Mouse (Mus musculus) ES-E14 (cell line): ENCODE measurements at regions not wholly inside any gene's neighbourhood (a gene's known extent, or its start where the extent isn't known, plus 50 kb on each side); places are given as distances from the start of the nearest gene placed in this dataset.

ENCODE experiments used
- DNase-seq: peaks from one replicate; pipeline ENCODE4 v3.0.0-alpha.2; 2013; ENCODE audit warnings: low read depth, low spot score
- H3K27ac ChIP-seq: 2 replicates; pipeline ENCODE4 v1.5.1; 2012; ENCODE audit warnings: low read depth, mild to moderate bottlenecking, low read length, moderate library complexity, mixed read lengths; ENCODE audit not compliant: poor library complexity, insufficient read depth, severe bottlenecking
- H3K36me3 ChIP-seq: 2 replicates; pipeline ENCODE4 v1.6.1; 2012; ENCODE audit warnings: mild to moderate bottlenecking, low read length, moderate library complexity, mixed read lengths; ENCODE audit not compliant: control insufficient read depth, poor library complexity, insufficient read depth, severe bottlenecking
- H3K4me1 ChIP-seq, 2 experiments: fragments of 150-350 bp in 1 of 2; sonication (generic) in 1 of 2; 2 replicates each; pipeline ENCODE4 v1.6.1; 2012; ENCODE audit warnings: low read length in 2 of 2, mild to moderate bottlenecking in 1 of 2, mixed read lengths in 1 of 2; ENCODE audit not compliant: control insufficient read depth in 2 of 2, insufficient read depth in 2 of 2, poor library complexity in 1 of 2
- H3K4me3 ChIP-seq, 2 experiments: fragments of 150-350 bp in 1 of 2; sonication (generic) in 1 of 2; 2 replicates each; pipeline ENCODE4 v1.5.1; 2012; ENCODE audit warnings: low read length in 2 of 2, low read depth in 1 of 2, mild to moderate bottlenecking in 1 of 2, mixed read lengths in 1 of 2; ENCODE audit not compliant: insufficient read depth in 1 of 2, poor library complexity in 1 of 2, severe bottlenecking in 1 of 2
- H3K9ac ChIP-seq: 2 replicates; pipeline ENCODE4 v1.6.1; 2012; ENCODE audit warnings: low read depth, mild to moderate bottlenecking, low read length, mixed read lengths; ENCODE audit not compliant: poor library complexity, insufficient read depth, severe bottlenecking
- H3K9me3 ChIP-seq: fragments of 150-350 bp; sonication (generic); 2 replicates; pipeline ENCODE4 v1.6.1; 2012; ENCODE audit warnings: low read depth, mild to moderate bottlenecking, low read length; ENCODE audit not compliant: control insufficient read depth, insufficient read depth
- CHD2 ChIP-seq: IDR thresholded peaks from 2 replicates; pipeline ENCODE4 v1.6.1; 2014; ENCODE audit warnings: mild to moderate bottlenecking, low read depth, low read length, inconsistent platforms
- HCFC1 ChIP-seq: IDR thresholded peaks from 2 replicates; pipeline ENCODE4 v1.6.1; 2012; ENCODE audit warnings: low read length, inconsistent platforms, borderline replicate concordance; ENCODE audit not compliant: insufficient read depth
- MAFK ChIP-seq: IDR thresholded peaks from 2 replicates; pipeline ENCODE4 v1.6.1; 2014; ENCODE audit warnings: mild to moderate bottlenecking, low read depth, low read length, inconsistent platforms; ENCODE audit not compliant: insufficient read depth
- ZC3H11A ChIP-seq: IDR thresholded peaks from 2 replicates; pipeline ENCODE4 v1.6.1; 2012; ENCODE audit warnings: low read depth, mild to moderate bottlenecking, inconsistent platforms, low read length, borderline replicate concordance
- ZNF384 ChIP-seq: IDR thresholded peaks from 2 replicates; pipeline ENCODE4 v1.6.1; 2012; ENCODE audit warnings: low read depth, low read length, inconsistent platforms
- in situ Hi-C, 2 experiments: fragments of 600-800 bp; cut with MboI; formaldehyde crosslinking; loops; one replicate each; pipeline ENCODE4 v1.15.1; 2025; ENCODE audit warnings: low sequenced_read_pairs in 2 of 2, inconsistent platforms in 1 of 2; ENCODE audit not compliant: unreplicated experiment in 2 of 2

DNA sequence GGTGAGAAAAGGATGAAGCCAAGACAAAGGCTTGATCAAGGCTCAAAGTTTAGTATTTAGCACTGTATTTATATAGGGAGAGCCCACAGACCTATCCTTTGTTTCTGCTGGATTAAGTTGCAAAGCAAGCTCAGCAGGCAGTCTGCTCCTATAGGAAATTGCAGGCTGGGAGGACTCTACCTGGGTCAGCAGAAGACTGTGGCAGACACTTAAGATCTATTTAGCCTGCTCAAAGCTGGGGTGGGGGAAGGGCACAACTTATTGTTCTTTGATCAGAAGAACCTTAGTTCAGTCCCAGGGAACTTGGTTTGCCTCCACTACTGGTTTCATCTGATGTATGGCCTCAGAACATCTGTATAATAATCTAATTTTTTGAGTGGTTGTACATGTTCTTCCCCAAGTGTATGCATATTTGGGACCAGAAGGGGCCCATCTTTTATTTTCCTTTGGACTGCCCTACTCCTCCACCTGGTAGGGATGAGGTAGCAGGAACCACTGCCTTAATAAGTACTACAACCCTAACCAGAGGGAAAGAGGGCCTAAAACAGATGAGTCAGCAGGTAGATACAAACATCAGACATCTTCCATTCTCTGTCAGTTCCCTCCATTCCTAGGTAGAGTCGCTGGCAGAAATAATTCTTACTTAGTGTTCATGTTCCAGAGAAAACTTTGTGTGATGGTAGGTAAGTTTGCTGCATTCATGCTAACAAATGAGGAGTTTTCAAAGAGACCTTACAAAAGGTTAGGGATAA lies 159.1 kb downstream of the Akr1d1 start:
- H3K4me1 ChIP-seq, result peaks cover 7 to 10% of the 10 kb centered on the region in 2 experiments
- H3K4me3 ChIP-seq, result no peak overlapping the region
- H3K27ac ChIP-seq, result peak overlapping the region; percentile 70; the same call in 1 of the 2 replicates
- H3K36me3 ChIP-seq, result peaks cover 2% of the 10 kb centered on the region
- peak; percentile 87 for DNase-seq
- in situ Hi-C loops, result no loop called here
- no peak for TF ChIP-seq ZNF384
- peak; percentile 22; the same call in 1 of the 2 replicates for TF ChIP-seq CHD2
- peak; percentile 90 for TF ChIP-seq MAFK
- TF ChIP-seq ZC3H11A, result no peak
- no peak overlapping the region for H3K9ac ChIP-seq
- no peaks in the 10 kb centered on the region for H3K9me3 ChIP-seq

DNA sequence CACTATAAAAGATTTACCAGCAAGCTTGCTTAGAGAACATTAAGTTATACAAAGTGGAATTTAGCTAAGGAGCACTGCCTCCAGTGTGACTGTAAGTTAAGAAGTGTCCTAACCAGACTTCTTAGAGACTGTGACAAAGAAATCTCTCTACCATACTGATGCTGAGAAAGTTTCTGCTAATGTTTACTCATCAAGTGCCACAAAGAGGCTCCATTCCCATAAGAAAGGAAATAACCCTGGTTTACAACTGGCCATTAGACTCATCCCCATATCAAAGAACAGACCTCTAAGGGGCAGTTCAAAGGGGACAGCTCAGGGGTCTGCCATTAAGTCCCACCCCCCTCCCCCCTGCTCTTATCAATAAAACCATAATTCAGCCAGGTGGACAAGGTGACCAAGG lies 159.7 kb downstream of the Akr1d1 start:
- in situ Hi-C loops, result no loop called here
- H3K4me3 ChIP-seq, result no peak overlapping the region
- no peaks in the 10 kb centered on the region for H3K9me3 ChIP-seq
- H3K27ac ChIP-seq, result peak overlapping the region; percentile 70; the same call in 1 of the 2 replicates
- 0 out of 2 replicates have a peak, but pooled peaks have one; percentile 75 for TF ChIP-seq CHD2
- TF ChIP-seq HCFC1, result no peak
- peak; percentile 79 for DNase-seq
- H3K36me3 ChIP-seq, result peaks cover 2% of the 10 kb centered on the region
- H3K4me1 ChIP-seq, result peaks cover 7 to 10% of the 10 kb centered on the region in 2 experiments
- no peak overlapping the region for H3K9ac ChIP-seq

DNA sequence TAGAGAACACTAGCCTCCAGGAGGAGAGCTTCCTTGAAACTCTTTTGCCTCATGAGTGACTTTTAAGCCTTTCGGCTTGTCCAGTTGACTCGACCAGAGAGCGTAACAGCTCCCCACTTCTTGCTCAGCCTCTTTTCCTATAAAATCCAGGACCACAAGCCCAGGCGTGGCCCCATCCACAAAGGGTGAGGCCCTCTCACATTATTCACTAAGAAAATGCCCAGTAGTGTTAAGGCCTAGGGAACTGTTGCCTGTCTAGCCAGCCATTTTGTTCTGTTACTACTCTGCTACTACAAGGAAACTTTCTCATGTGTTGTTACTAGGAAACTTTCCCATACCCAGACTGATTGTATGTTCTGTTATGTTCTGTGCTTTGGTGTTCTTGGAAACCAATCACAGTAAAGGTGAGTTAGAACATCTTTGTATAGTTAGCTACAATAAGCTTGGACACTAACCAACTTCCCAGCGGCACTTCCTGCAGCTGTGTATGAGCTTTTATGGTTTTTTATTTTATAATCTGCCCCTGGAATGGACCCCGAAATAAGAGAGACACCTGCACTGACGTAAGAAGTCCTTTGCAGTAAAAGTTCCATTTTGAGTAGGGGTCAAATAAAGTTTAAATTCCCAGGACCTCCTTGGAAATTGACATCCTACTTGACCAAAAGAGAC lies 162.1 kb downstream of the Akr1d1 start:
- H3K27ac ChIP-seq, result peak overlapping the region; percentile 90
- in situ Hi-C loops, result no loop called here

DNA sequence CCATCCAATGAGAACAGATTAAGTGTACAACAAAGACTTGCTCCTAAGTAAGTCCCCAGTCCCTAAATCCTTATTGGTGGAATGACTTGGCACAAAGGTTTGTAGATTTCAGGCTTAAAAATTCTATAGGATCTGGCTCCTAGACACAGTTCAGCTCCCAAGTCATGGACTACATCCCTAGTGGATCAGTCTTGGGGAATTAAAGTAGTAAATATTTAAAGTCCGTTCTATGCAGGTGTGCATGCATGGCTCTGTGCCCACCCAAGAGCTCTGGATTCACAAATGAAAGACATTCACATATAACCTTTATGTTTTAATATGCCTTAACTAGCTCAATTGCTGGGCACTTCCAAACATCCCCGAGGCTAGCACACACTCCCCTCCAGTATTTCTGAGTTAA lies 162.8 kb downstream of the Akr1d1 start:
- no peak for DNase-seq
- Histone ChIP-seq H3K4me3 (no peak overlapping the region), H3K9me3 (no peaks in the 10 kb centered on the region), H3K27ac (peak overlapping the region; percentile 90; the same call in 1 of the 2 replicates), H3K36me3 (peaks cover 2% of the 10 kb centered on the region), H3K9ac (no peak overlapping the region), H3K4me1 (peaks cover 5 to 10% of the 10 kb centered on the region in 2 experiments)
- no peak for TF ChIP-seq MAFK
- TF ChIP-seq ZC3H11A, result no peak
- no peak for TF ChIP-seq HCFC1
- TF ChIP-seq CHD2, result no peak
- TF ChIP-seq ZNF384, result no peak
- in situ Hi-C loops, result no loop called here

More for the DNA sequence above, 162.1 kb downstream of the Akr1d1 start:
- Histone ChIP-seq H3K9ac (no peak overlapping the region), H3K36me3 (peaks cover 2% of the 10 kb centered on the region), H3K4me3 (no peak overlapping the region), H3K9me3 (no peaks in the 10 kb centered on the region), H3K4me1 (peaks cover 5 to 10% of the 10 kb centered on the region in 2 experiments)
- TF ChIP-seq ZC3H11A (no peak), CHD2 (no peak), HCFC1 (no peak), ZNF384 (no peak), MAFK (no peak)
- no peak for DNase-seq
